Mouse (Mus musculus) midbrain, embryonic 14.5 days (tissue): ENCODE measurements at regions not wholly inside any gene's neighbourhood (a gene's known extent, or its start where the extent isn't known, plus 50 kb on each side); places are given as distances from the start of the nearest gene placed in this dataset.

Source experiments
- ATAC-seq: fragments of 200-750 bp; cut with Nextera tagmentation; 2 replicates; pipeline ENCODE4 v1.8.0; 2017; ENCODE audit warnings: moderate number of reproducible peaks, moderate library complexity; ENCODE audit not compliant: low FRiP score, low TSS enrichment
- DNase-seq: peaks from one replicate; pipeline ENCODE4 v3.0.0-alpha.2; 2015
- H3K27ac ChIP-seq: fragments of 300-500 bp; sonication (generic); replicated peaks from 2 replicates; pipeline ENCODE4 v1.5.1; 2014; ENCODE audit warnings: mild to moderate bottlenecking, low read depth, low read length, moderate library complexity
- H3K27me3 ChIP-seq: fragments of 300-500 bp; sonication (generic); 2 replicates; pipeline ENCODE4 v1.6.1; 2014; ENCODE audit warnings: low read length, control low read depth, mixed read lengths; ENCODE audit not compliant: control insufficient read depth, insufficient read depth
- H3K36me3 ChIP-seq: fragments of 300-500 bp; sonication (generic); 2 replicates; pipeline ENCODE4 v1.6.1; 2014; ENCODE audit warnings: low read length, control low read depth; ENCODE audit not compliant: control insufficient read depth, insufficient read depth
- H3K4me1 ChIP-seq: fragments of 300-500 bp; sonication (generic); 2 replicates; pipeline ENCODE4 v1.6.1; 2014; ENCODE audit warnings: mild to moderate bottlenecking, antibody characterized with exemption, low read length, control low read depth; ENCODE audit not compliant: control insufficient read depth, insufficient read depth
- H3K4me2 ChIP-seq: fragments of 300-500 bp; sonication (generic); 2 replicates; pipeline ENCODE4 v1.6.1; 2014; ENCODE audit warnings: mild to moderate bottlenecking, low read length, moderate library complexity
- H3K4me3 ChIP-seq: fragments of 300-500 bp; sonication (generic); replicated peaks from 2 replicates; pipeline ENCODE4 v1.5.1; 2014; ENCODE audit warnings: low read depth, low read length
- H3K9ac ChIP-seq: fragments of 300-500 bp; sonication (generic); replicated peaks from 2 replicates; pipeline ENCODE4 v1.6.1; 2014; ENCODE audit warnings: mild to moderate bottlenecking, low read length, moderate library complexity
- H3K9me3 ChIP-seq: fragments of 300-500 bp; sonication (generic); 2 replicates; pipeline ENCODE4 v1.6.1; 2016; ENCODE audit warnings: low read length, control low read depth, mixed read lengths; ENCODE audit not compliant: control insufficient read depth
- WGBS: fragments of 180-500 bp; shearing (Covaris S2); extraction: QIAGEN DNeasy Blood & Tissue Kit; methylation state at CpG from one replicate; pipeline ENCODE4 v1.1.7; 2014; 5-methylcytosine and 5-hydroxymethylcytosine counted together

DNA sequence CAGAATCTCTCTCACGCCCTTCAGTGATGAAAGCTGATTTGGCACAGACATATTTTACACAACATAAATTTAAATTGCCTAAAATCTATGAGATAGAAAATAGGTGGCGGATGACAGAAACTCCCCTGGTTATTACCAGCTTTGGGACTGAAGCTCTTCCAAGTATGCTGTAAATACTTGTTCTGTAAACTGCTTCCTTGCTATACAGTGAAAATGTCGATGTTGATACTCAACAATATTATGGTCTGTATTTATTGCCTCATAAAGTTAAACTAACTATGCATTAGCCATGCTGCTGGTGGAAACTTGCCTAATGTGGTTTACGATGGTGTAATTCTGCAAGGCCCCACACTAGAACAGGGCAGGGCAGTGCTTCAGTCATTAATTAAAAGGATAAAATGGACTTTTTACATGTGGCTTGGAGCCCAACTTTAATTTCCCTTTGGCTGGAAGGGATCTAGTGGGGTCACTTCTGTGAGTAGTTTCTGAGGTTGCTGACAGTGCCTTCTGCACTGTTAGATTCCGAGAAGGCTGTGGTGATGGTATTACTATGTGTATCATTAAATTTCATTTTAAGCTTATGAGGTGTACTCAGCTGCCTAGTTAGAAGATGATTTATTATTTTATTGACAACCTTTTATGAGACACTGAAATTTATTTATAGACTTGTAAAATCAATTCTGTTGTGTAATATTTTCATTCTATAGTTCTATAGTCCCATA lies 482.0 kb upstream of the Msl3l2 start:
- peaks cover 9% of the 10 kb centered on the region; the same call in 1 of the 2 replicates for H3K9me3 ChIP-seq
- ATAC-seq = no peak
- H3K4me1 ChIP-seq = no peaks in the 10 kb centered on the region
- no peak overlapping the region for H3K27ac ChIP-seq
- no peaks in the 10 kb centered on the region for H3K36me3 ChIP-seq
- DNase-seq = no peak
- 92% methylated on average over 5 of the region's 5 CpGs for WGBS
- no peak overlapping the region for H3K4me2 ChIP-seq
- H3K4me3 ChIP-seq = no peak overlapping the region
- no peak overlapping the region for H3K9ac ChIP-seq
- no peaks in the 10 kb centered on the region for H3K27me3 ChIP-seq

- no peak overlapping the region for H3K4me2 ChIP-seq
- no peaks in the 10 kb centered on the region for H3K4me1 ChIP-seq
- H3K27me3 ChIP-seq = no peaks in the 10 kb centered on the region
- no peaks in the 10 kb centered on the region for H3K36me3 ChIP-seq
- H3K9me3 ChIP-seq = no peaks in the 10 kb centered on the region
- H3K9ac ChIP-seq = no peak overlapping the region
- ATAC-seq = no peak
- WGBS = 85% methylated on average over 3 of the region's 3 CpGs
- no peak for DNase-seq
- H3K4me3 ChIP-seq = no peak overlapping the region
- H3K27ac ChIP-seq = no peak overlapping the region
These were observed 465.4 kb upstream of the Msl3l2 start for GRCm38 (mm10) chr10:55641332-55641731.
